Mouse (Mus musculus): Measurements from ENCODE around the gene Atf7ip2.
"Not testable (repeated sequence)": the region's sequence is repeated elsewhere in the genome, so short reads cannot be mapped to it uniquely, and the experiment has no call there.

Atf7ip2 gene

DNA sequence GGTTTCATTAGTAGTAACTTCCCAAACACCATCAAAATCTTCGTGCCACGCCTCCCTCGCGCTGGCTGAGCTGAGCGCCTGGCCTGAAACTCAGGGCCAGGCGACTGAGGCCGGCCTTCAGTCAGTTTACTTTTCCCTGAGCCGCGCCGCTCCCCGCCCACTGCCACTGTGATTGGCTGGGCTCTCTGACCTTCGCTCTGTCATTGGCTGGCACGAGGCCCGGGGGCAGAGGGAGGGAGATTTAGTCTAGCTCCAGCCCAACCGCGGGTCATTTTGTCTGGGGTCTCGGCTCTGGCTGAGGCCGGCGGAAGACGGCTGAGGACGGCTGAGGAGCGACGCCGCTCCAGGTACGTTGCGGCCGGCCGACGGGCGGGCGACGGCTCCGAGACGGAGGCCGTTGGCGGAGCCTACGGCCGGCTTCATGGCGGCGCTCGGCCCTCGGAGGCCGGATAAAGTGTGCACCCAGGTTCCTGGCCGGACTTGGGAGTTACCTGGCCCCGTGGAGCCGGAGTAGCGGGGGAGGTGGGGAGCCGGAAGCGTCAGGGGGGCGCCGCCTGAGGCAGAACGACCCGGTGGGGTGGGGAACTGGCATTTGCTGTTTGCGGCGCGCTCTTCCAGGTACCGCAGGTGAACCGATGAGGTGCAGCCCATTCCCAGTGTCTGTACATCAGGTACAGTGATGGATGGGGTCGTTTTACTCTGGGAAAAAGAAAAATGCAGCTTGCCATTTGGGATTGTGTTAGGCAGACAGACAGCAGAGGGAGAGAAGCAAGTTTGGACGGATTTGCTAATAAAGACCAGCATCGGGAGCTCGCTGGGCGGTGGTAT is at the start of gene Atf7ip2:
Gene Atf7ip2 (plus strand): TSS at position 34 of the 828 bp plus-strand sequence.
- no peak for DNase-seq (ENCODE audit: low read depth, low spot score)

DNA sequence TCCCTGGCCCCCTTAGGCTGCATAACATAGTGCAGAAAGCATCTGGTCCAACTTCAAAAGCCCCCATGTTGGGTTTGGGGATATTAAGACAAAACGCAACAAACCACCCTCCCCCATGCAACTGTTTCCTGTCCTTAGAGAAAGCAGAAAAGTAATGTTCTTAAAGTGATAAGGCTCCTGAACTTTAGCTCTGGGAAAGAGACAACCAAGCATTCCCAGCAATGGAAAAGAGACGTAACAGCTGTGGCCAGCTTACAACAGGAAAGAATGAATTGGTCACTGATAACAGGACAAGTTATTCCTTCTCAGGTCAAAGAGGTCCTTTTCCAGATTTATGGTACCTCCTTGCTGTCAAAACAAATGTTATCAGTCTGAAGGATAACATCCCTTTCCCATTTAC is 49.3 kb upstream of the Atf7ip2 start:
- DNase-seq (ENCODE audit: low read depth, low spot score): no peak

DNA sequence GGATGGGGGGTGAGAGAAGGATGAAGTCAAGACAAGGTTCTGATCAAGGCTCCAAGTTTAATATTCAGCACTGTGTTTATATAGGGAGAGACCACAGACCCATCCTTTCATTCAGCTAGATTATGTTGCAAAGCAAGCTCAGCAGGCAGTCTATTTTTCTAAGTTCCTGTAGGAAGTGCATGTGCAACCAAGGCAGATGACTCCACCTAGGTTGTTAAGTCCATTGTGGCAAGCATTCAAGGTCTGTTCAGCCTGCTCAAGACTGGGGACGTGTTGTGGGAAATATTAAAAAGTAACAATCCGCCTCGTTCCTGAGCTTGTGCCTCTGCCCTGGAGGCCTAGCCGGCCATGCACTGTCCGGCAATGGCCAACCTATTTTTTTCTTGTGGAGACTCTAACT is 45.1 kb upstream of the Atf7ip2 start:
- no peak for DNase-seq (ENCODE audit: low read depth, low spot score)

DNA sequence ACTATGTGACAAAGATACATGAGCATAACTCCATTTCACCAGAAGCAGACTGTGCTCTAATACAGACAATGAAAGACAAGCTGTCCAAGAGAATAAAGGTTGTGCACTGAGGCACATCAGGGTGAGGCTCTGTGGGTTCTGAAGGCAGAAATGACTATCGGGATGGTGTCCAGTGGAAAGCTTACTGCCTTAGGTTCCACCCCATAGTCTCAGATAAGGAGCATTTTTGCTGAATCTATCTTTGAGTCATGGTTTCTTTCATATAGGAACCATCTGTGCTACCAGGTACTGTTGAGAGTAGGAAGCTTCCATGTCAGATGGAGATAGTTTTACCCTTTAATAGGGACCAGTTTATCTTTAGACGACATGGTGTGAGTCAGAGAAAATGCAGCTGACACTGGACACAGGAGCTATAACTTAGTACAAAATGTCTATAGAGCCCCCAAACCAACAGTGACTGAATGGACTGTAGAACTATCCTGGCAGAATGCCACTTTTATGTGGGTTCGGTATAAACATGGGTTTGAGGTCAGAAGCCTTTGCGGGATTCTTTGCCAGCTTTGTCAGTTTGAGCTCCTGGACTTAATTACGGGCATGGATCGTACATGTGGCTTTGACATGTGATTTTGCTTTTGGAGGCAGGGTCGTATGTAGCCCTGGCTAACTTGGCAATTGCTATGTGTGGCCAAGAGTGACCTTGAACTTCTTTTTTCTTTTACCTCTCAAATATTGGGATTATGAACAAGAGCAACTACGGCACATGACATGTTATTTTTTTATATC is 23.2 kb upstream of the Atf7ip2 start:
- no peak for DNase-seq (ENCODE audit: low read depth, low spot score)

DNA sequence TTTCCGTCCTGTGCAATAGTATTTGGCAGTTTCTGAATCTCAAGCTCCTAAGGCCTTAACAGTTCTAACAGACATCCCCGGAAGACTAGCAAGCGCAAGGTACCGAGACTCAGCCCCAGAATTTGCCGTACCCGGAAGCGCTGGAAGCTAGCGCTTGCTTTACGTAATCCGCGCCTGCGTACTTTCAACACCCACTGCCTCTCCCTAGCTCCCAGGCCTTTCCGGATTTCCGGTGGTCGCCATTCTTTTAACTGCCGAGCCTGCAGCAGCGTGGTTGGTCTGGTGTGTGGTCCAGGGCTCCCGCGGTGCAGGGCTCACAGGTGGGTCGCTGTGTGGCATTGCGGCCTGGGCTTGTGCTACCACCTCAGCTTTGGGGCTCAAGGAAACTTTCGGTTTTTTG is 22.5 kb upstream of the Atf7ip2 start, which contains the start of gene Rpl39l:
Gene Rpl39l (plus strand): TSS at position 222 of the 400 bp plus-strand sequence.
- DNase-seq (ENCODE audit: low read depth, low spot score): no peak

DNA sequence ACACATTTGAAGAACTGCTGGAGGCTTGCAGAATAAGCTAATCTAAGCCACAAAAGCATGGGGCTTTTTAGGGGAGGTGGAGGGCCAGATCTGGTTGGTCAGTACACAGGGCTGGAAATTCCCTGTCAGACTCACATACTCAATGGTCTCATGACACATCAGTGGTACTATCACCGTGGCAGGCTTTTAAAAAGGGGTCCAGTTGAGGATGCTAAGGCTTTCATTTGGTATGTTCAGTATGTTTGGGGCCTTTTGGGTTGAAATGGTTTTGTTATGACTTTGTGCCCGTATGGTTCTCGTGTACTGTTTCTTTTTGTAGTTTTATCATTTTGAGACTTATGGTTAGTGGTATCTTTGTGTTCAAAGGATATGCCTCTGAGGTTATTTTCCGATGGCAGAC is 21.2 kb upstream of the Atf7ip2 start:
- DNase-seq (ENCODE audit: low read depth, low spot score): no peak

DNA sequence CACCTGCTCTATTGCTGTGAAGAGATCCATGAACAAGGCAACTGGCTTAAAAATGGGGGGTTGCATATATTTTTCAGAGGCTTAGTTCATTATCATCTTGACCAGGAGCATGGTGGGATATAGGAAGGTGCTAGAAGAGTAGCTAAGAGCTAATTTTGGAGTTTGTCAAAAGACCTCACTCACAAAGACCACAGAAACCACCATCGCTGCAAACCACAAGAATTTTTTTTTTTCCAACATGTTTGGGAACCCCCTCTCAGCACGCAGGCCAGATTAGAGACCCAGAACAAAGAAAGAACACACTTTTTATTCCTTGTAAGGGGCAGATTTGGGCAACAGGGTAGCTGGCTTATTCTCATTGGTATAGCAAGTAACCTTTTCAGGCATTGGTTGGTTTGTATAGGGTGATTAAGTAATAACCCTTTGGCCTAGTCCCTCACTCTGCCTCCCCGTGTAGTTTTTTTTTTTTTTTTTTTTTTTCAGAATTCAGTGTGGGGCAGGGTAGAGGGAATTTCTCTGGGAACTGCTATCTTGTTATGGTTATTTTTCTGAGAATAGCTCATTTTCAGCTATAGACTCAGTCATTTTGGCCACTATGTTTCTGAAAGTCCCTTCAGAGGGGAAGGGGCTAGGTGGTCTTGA is 20.2 kb upstream of the Atf7ip2 start:
- no peak for DNase-seq (ENCODE audit: low read depth, low spot score)

DNA sequence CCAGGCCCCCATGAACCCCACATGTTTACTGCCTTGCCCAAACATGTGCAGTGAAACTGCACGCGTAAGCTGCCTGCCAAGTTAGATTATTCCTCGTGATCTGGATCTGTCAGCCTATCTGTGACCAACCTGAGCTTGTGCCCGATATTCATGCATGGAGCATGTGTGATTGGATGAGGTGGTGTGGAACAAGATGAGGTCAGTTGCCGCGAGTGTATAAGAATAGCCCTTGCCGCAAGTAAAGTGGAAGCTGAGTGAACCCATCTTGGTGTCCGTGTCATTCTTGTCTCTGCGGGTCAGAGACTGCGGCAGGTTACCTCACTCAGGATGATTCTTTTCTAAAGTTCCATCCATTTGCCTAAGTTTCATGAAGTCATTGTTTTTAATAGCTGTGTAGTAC is 5.1 kb upstream of the Atf7ip2 start:
- not testable (repeated sequence) for DNase-seq (ENCODE audit: low read depth, low spot score)

DNA sequence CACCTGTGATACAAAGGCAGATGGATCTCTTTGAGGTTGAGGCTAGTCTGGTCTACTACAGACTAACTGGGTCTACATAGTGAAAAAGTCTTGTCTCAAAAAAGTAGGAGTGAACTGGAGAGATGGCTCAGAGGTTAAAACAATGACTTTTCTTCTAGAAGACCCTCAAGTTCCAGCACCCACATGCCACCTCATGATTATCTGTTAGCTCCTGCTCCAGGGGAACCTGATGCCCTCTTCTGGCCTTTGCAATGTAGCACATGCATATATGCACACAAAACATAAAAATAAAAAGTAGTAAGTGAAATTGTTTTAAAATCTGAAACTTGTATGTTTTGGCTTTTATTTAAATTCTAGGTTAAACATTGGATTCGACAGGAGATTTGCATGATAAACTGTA is 16.3 kb downstream of the Atf7ip2 start:
- DNase-seq (ENCODE audit: low read depth, low spot score): peak; percentile 14

DNA sequence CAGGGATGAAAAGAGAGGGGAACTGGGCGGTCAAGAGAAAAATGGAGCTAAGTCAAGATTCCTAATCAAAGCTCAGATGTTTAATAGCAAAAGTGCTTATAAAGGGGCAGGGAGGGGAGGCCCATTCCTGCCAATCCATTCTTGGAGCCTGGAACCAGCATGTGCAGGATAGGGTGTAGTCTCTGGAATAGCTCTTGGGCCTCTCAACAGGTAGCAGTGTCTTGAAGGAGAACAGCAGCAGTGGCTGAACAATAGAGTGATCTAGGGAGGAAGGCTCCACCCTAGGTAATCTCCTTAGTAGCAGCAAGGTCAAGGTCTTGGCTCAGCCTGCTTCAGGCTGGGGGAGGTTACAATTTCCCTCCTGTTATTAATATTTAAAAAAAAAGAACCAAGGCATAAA is 23.9 kb downstream of the Atf7ip2 start:
- not testable (repeated sequence) for DNase-seq (ENCODE audit: low read depth, low spot score)

DNA sequence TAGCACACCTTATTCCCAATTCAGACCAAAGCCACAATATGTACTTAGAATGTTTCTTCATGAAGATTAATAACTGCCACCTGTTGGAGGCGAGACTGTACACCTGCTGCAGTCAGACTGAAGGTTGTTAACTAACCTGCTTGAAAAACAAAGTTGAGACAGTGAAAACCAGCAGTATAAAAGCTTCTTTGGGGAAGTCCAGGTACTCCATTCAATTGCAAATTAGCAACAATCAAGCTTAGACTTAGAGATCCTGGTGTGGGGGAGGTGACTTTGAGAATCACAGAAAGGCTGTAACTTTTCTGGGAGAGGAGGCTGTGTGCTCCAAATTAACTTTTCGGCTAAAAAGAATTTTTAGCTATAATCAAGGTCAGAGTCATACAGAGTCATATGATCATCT is 24.5 kb downstream of the Atf7ip2 start:
- not testable (repeated sequence) for DNase-seq (ENCODE audit: low read depth, low spot score)

DNA sequence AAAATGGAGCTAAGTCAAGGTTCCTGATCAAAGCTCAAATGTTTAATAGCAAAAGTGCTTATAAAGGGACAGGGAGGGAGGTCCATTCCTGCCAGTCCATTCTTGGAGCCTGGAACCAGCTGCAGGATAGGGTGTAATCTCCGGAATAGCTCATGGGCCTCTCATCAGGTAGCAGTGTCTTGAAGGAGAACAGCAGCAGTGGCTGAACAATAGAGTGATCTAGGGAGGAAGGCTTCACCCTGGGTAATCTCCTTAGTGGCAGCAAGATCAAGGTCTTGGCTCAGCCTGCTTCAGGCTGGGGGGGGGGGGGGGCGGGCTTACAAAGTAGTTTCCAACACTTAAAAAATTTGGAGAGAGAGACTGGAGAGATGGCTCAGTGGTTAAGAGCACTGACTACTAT is 34.8 kb downstream of the Atf7ip2 start:
- no peak for DNase-seq (ENCODE audit: low read depth, low spot score)

DNA sequence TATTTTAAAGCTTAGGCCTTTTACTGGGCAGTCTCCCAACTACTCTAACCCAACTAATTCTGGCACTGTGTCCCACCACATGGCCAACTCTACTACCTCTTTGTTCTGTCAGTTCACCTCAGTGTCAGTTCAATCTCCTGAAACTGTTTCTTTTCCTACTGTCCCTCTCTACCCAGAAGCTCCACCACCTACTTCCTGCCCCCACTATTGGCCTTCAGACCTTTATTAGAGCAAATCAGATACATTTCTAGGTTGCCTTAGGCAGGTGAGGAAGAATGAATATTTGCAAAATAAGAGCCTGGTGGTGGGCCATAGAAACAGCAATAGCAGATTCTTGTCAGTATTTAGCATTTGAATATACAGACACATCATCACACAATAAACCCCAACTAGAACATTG is 44.1 kb downstream of the Atf7ip2 start:
- no peak for DNase-seq (ENCODE audit: low read depth, low spot score)

DNA sequence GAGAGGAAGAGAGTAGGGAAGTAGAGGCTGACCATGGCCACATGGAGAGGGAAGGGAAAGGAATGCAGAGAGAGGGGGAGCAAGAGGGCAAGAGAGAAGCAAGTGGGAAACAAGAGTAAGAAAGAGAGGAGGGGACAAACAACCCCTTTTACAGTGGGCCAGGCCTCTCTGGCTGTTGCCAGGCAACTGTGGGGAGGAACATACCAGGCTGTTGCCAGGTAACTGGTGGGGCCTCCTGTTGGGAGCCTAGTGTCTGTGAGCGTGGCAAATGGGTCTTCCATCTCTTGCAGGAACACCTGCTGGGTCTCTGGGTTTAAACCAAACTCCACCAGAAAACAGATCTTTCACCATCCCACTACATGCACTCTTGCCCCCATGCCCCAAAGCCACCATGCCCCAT is 61.5 kb downstream of the Atf7ip2 start:
- DNase-seq (ENCODE audit: low read depth, low spot score): no peak

DNA sequence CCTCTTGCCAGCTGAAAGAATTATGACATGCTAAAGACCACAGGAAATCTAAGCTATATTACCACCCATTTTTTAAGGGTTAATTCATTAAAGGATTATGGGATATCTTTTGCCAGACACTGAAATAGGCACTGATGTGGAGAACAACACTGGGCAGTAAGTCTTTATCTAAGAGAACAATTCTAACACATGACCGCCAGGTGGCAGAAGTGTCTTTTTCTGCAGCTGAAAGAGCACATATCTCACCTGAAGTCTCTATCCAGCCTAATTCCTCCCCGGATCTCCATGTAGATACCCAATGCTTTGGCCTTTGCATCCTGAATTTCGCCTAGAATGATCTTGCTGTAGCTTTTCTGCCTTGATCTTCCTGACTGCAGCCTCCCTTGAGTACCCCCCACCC is 79.7 kb downstream of the Atf7ip2 start:
- DNase-seq (ENCODE audit: low read depth, low spot score): peak; percentile 71

DNA sequence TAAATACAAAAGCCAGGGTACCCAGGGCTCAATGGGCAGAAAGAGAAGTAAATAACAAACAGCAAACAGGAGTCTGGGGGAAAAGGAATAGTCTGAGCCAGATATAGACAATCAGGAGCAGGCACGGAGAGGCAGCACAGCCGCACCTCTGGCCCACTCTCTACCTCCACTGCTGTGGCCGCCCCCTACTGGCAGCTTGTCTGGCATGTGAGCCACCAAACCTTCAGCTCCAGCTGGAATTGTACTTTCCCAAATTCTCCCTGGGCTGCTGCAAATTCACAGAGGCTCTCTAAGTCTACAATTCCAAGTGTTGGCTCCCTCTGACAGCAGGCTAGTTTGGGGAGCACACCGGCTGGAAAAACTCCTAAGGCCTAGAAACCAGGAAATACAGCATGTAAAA is 82.0 kb downstream of the Atf7ip2 start:
- DNase-seq (ENCODE audit: low read depth, low spot score): peak; percentile 30

DNA sequence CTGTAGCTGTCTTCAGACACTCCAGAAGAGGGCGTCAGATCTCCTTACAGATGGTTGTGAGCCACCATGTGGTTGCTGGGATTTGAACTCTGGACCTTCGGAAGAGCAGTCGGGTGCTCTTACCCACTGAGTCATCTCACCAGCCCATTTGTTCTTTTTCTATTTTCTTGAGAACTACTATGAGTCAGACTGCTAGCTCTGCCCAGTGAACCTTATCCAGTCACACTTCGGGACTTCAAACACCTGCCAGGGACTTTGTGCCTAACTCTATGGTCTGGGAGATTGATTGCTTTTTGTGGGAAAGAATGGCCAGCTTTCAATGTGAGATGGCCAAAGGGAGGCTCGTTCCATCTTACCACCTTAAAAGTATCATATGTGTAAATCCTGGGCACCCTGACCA is 84.3 kb downstream of the Atf7ip2 start:
- DNase-seq (ENCODE audit: low read depth, low spot score): peak; percentile 69

DNA sequence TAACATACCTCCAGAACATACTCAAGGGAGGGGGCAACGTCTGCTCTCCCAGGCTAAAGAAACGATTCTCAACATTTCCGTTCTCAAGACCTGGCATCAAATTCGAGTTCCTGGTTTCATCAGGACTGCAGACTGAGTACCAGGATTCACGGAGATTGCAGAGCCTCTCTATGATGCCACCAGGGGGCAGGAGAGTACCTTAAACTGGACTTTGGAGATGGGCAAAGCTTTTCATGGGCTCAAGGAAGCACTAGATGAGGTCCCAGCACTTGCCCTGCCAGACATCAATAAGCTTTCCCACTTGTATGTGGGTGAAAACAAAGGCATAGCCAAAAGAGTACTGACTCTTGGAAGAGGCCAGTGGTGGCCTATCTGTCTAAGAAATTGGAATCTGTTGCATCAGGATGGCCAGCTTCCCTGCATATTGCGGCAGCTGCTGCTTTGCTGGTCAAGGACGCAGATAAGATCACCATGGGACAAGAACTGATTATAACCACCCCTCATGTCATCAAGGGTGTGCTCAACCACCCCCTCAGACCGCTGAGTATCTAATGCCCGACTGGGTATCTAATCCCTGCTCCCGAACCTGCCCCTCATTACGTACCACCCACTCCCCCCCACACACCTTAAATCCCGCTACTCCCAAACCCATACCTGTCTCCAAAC is 87.9 kb downstream of the Atf7ip2 start:
- DNase-seq (ENCODE audit: low read depth, low spot score): peak; percentile 78

DNA sequence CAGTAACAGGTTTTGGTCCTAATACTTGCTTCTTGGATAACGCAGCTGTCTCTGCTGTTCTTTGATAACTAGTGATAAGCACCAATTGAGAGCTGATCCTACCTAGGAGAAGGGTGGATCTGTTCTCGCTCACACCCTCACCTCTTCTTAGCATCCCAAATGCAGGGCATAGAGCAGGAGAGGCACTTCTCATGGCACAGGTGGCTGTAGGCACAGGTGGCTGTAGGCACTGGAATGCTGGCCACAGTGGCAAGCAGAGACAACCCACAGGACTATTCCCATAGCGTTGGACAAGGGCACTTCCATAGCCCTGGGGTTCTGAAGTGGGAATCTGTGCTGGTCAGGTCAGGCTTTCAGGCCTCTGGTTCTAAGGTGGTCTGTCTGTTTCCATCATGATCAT is 89.4 kb downstream of the Atf7ip2 start:
- no peak for DNase-seq (ENCODE audit: low read depth, low spot score)

DNA sequence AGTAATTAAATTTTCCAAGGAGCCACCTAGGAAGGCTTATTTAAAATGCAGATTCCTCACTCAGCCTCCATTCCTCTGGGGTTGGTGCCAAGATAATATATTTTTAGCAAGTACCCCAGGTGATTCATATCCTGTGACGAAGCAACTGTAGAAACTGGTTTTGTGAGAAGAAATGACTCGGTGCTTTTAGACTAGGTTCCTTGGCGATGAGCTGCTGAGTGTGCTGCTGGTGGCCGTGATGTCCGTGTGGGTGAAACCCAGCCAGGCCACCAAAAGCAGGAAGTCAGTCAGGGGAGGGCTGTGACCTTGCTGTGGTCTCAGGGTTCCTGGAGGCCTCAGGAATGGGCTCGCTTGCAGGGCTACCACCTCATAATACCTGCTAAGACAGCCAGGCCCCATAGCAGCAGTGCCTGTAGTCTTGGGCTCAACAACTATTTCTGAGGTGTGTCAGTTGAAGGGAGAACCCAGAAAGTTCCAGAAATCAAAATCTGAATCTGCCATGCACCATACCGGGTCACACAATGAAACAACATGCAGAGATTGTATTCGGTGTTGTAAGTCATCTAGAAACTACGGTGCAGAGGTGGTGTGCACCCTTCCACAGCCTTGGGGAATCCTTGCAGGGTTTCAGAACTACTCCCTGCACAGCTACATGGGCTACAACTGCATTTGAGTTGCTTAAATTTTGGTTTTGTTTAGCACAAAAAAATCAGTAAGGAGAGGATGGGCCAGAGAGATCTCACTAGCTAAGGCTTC is 94.2 kb downstream of the Atf7ip2 start:
- DNase-seq (ENCODE audit: low read depth, low spot score): peak; percentile 17

DNA sequence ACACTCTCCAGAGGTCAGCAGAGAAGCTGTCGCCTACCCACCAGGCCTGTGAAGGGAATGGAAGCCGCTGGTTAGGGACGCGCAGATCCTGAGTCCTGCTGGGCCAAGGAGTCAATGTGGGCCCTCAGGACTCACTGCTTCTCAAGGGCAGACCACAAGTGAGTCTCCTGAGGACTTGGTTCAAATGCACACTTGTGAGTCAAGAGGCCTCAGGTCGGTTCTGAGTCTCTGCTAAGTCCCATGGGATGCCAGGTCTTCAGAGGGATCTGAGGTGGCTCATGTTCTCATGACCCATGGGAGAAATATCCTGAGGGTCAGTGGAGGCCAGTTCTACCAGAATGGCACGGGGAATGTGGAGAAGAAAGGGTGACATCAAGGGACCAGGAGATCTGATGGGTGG is 95.6 kb downstream of the Atf7ip2 start:
- DNase-seq (ENCODE audit: low read depth, low spot score): no peak
